Mouse (Mus musculus) heart, postnatal 36 days (tissue): ENCODE data around the gene Thap12. TPM values are rescaled to one million over a fixed set of nuclear protein-coding genes. Genes with fewer than 3 reads are reported as not detected.

Experiments
- DNase-seq, 2 experiments: peaks; one replicate each; pipeline ENCODE4 v3.0.0; 2021 to 2022
- intact Hi-C: fragments of 180-260 bp; cut with DNase I; formaldehyde crosslinking; loops from one replicate; pipeline ENCODE4 v1.15.1; 2025
- total RNA-seq, 2 experiments: library from RNA; stranded (reverse); gene quantifications; 2 replicates each; pipeline ENCODE4 v1.2.3; 2021

Thap12 gene
- total RNA-seq, 2 experiments from 2014 or later: 71.1 to 72.8 TPM

GRCm38 (mm10) chr7:98750404-98750803 lies 47.5 kb downstream of the Thap12 start:
- intact Hi-C loops: no loop called here
- DNase-seq: peak in 1 of 2 experiments; percentile 36

DNA sequence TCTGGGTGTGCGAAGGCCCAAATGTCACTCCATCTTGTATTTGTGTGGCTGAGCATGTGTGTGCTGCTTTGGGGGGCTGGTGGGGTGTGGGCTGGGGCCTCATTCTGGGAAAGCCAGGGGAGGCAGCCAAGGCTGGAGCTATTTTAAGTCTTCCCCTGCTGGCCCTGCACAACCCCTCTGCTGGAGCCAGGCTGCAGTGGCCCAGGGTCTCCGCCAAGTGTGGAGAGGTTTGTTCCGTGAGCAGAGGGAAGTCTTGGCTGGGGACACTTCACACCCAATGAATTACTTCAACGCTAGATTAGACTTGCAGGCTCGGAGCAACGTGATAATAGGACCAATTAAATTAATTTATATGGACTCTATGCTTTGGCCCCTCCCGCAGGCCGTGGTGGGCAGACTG lies 49.8 kb downstream of the Thap12 start:
- intact Hi-C loops: no loop called here
- peak; percentile 51 to 55 for DNase-seq

- intact Hi-C loops: no loop called here
- DNase-seq: no peak
Observed at GRCm38 (mm10) chr7:98756050-98756449, 53.1 kb downstream of the Thap12 start.

DNA sequence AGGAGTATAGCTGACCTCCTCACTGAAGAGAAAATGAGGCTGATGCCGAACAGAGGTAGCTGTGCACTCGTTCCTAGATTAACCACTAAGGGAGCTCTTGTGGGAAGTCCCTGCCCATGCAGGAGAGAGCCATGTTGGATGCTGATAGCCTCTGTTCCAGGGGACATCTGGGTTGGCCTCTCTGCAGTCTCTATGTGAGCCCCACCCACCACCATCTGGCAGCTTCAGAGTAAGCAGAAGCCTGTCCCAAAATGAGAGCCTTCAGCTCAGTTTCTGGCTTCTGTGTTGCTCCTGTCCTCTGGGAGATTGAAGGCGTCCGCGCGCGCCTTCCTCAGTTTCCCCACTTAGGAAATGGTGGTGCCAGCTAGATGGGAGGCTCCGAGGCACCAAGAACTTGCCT lies 53.7 kb downstream of the Thap12 start:
- DNase-seq: no peak
- intact Hi-C loops: no loop called here

GRCm38 (mm10) chr7:98760126-98760525 lies 57.2 kb downstream of the Thap12 start:
- no peak for DNase-seq
- intact Hi-C loops: no loop called here

- DNase-seq: no peak
- intact Hi-C loops: no loop called here
Observed at GRCm38 (mm10) chr7:98763911-98764310, 61.0 kb downstream of the Thap12 start.

- intact Hi-C loops: no loop called here
- DNase-seq: no peak
Observed at GRCm38 (mm10) chr7:98767261-98767660, 64.4 kb downstream of the Thap12 start.

Other genes starting within 250 kb of the Thap12 start
- gene Lrrc32, start 213.8 kb upstream of the Thap12 start, total RNA-seq: 10 to 100 TPM; 14.6 to 15.8 TPM
- 10 to 100 TPM; 25.3 to 27.3 TPM for gene Emsy, start 46.3 kb upstream of the Thap12 start, total RNA-seq
- gene Wnt11, start 132.0 kb downstream of the Thap12 start, total RNA-seq: 1 to 10 TPM; 5.1 to 9.2 TPM